Mouse (Mus musculus): ENCODE measurements around the gene Pars2. TPM values are rescaled to one million over a fixed set of nuclear protein-coding genes. Genes with fewer than 3 reads are reported as not detected.

The Pars2 gene
- total RNA-seq, 2 experiments from 2014 or later: 6.2 to 6.4 TPM

DNA sequence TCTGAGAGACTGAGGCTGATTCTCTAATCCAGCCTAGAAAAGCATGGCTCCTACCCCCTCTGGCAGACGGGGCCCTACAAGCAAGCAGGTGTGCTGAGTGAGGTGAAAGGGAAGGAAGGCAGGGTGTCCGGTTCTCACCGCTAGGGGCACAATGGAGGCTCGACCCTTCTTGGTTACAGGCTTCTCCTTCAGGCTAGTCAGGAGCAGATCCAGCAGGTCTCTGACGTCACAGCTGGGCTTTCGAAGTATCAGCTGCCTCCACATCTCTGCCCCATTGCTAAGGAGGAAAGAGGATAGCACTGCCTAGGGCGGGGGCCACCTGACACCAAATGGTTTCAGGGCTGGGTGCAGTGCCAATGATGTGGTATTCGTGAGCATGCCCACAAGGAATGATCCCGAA lies 49.1 kb downstream of the Pars2 start:
- no peak for DNase-seq (ENCODE audit: extremely low spot score in 1 of 2, low spot score in 1 of 2)

DNA sequence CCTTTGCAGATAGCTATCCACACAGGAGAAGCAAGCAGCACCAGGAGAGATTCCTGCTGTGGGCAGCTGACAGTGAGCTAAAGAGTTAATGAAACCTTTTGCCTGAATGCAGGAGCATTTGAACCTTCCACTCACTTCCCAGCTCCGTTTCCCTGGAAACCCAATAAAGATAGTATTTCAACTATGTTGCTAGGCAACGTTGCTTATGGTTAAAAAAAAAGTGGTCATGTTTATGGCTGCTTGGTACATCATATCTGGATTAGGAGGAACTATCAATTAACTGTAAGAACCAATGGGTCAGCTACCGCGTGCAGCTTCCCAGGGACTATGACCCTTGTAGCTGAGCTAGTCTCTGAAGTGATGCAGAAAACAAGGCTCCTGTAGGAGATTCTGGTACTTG lies 49.9 kb downstream of the Pars2 start:
- no peak for DNase-seq (ENCODE audit: extremely low spot score in 1 of 2, low spot score in 1 of 2)

DNA sequence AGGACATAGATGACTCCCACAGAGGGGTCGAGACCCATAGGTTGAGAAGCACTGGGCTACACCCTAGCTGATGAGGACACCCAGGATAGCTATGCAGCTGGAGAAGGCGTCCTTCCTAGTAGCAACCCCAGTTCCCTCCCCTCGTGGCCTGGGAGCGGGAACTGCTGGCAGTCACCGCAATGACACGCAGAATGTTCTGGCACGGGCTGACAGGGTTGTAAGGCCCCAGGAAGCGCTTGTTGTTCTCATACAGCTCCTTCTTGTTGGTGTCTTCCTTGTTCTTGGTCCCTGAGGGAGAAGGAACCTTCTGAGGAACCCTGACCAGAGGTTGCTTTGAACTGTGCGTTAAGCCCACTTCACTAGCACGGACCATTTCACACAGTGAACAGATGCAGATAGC lies 53.1 kb downstream of the Pars2 start:
- no peak for DNase-seq (ENCODE audit: extremely low spot score in 1 of 2, low spot score in 1 of 2)

DNA sequence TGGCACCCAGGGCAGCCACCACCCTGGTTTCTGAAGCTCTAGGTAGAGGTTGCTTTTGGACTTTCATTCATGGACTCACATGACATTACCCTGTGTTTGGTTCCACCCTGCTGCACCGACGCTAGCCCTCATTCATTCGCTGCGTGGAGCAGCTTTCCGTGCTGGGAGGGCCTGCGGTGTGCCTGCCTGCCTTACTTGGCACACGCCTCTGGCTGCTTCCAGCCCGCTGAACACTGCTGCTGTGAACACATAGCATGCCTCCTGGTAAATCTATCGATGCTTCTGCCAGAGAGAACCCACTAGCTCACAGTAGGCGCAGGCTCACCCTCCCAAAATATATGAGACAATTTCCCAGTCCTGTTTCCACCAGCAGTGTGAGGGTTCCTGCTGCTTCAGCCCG lies 53.5 kb downstream of the Pars2 start:
- peak in 1 of 2 experiments; percentile 43 for DNase-seq (ENCODE audit: extremely low spot score in 1 of 2, low spot score in 1 of 2)

Other genes with a start within 250 kb of the Pars2 start
- gene Pcsk9, start 186.7 kb upstream of the Pars2 start, total RNA-seq (2021): under 1 TPM; 0.17 to 0.23 TPM
- not detected for gene Bsnd, start 158.8 kb upstream of the Pars2 start, total RNA-seq (2021)
- gene Dhcr24, start 90.0 kb upstream of the Pars2 start, total RNA-seq (2021): 10 to 100 TPM; 72.3 to 77.3 TPM
- not detected for gene Lexm, start 33.8 kb upstream of the Pars2 start, total RNA-seq (2021)
- under 1 TPM; 0.38 to 0.59 TPM for gene Ttc22, start 28.6 kb upstream of the Pars2 start, total RNA-seq (2021)
- gene Ttc4, start 27.9 kb downstream of the Pars2 start, total RNA-seq (2021): 10 to 100 TPM; 40.1 to 47.6 TPM
- gene Mroh7, start 79.9 kb downstream of the Pars2 start, total RNA-seq (2021): 1 to 10 TPM; 2.0 to 2.4 TPM
- not detected for gene Fam151a, start 82.8 kb downstream of the Pars2 start, total RNA-seq (2021)
- 10 to 100 TPM; 45.7 to 46.8 TPM for gene Acot11, start 153.9 kb downstream of the Pars2 start, total RNA-seq (2021)